Mouse (Mus musculus): ENCODE results near the gene B4galnt3.

The B4galnt3 gene

DNA sequence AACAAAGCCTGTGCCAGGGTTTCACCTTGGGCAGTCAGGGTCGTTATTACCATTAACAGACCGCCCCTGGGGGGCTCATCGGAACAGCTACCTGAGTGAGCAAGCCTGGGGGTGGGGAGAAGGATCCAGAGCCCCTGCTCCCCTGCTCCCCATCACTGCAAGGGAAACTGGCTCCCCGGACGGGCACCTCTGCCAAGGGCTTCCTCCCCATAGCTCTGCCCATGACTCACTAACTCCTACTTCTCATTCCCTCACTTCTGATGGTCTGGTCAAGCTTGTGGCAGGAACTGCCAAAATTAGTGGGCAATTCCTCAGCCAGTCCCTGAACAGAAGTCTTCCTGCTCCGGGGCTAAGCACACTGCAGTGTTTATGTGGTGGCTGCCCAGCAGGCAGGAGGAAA, 19.1 kb downstream of the B4galnt3 start:
- ATAC-seq (ENCODE audit: insufficient number of reproducible peaks, low FRiP score, low TSS enrichment), result no peak

DNA sequence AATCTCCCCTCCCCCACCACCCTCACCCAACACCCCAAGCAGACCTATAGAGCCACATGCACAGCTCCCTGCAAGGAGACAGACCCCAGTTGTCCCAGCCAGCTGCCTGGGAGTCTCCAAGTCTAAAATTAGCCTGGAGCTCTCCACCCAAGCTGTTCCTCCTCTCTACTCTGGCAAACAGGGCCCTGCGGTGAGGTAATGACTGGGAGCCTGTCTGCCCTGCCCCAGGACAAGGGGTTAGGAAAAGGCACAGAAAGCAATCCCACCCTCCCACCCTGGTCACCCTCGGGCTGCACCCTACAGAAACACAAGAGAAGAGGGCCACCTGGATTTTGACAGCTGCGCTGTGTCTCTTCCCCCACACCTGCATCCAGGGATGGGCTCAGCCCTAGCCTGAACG, 19.5 kb downstream of the B4galnt3 start:
- ATAC-seq (ENCODE audit: insufficient number of reproducible peaks, low FRiP score, low TSS enrichment), result no peak

DNA sequence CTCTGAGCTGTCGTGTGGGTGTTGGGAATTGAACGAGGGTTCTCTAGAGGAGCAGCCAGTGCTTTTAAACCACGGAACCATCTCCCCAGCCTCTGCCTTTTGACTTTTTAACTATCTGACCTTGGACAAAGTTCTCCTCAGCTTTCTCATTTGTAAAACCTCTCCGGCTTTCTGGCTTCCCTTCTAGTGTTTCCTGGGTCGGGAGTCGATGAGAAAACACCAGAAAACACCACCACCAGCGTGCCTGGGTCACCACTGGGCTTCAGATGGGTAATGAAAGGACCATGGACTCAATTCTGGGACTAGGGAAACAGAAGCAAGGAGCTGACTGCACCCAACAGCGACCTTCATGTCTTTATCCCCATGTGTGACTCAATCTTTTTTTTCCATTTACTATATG, 20.2 kb downstream of the B4galnt3 start:
- no peak for ATAC-seq (ENCODE audit: insufficient number of reproducible peaks, low FRiP score, low TSS enrichment)

DNA sequence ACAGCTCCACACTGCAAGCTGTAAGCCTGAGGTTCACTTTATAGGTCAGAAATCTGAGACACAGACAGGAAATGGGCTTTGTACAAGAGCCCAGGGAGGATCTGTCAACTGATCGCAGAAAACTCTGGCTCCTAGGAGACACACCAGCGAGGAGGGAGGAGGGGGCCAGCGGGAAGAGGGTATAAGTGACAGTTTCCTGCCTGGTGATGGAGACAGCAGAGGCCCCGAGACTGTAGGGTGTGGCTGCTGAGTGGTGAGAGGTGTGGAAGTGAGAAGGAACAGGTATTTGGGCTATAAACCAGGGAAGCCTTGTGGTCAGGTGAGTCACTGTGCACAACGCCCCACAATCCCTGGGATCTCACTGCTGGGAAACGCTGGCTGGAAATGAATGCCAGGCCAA, 30.2 kb downstream of the B4galnt3 start:
- ATAC-seq (ENCODE audit: insufficient number of reproducible peaks, low FRiP score, low TSS enrichment), result no peak

DNA sequence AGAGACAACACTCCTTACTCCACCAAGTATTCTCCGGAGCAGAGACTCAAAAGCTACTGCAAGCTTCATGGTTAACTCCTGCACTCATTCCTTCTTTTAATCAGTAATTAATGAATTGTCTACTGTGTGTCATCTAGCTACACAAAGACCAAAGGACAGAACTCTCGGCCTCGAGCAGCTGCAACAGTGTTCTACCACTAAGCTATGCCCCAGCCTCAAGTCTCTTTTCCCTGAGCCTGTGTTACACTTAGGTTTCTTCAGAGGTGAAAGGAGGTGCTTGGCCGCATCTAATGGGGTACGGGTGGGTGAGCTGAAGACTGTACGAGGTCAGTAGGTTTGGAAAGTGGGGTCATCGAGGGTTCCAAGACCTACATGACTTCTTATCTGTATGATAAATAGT, 30.8 kb downstream of the B4galnt3 start:
- no peak for ATAC-seq (ENCODE audit: insufficient number of reproducible peaks, low FRiP score, low TSS enrichment)

DNA sequence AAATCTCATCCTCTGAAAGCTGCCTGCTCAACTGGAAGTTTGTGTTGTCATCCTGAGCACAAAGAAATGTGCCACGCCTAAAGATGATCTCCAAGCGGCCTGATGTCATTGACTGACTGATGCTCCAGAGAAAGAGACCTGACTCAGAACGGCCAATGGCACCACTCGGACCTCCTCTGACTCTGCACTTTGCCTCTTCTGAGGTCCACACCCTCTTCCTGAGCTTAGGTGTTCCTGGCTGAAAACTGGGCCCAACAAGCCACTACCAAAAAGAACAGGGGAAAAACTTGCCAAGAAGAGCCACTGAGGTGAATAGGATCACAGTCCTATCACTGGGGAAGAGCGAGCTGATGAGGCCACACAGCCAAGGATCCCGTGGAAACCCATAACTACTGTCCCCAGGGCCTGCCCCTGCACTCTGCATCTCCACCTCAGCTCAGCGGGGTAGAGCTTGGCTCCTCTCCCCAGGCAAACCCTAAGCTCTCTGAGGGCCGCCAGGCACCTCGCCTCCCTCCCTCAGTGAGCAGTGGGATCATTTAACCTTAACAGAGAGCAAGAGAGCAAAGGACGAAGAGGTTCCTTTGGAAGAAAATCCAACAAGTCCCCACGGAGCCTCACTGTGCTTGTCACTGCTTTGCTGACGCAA, 31.4 kb downstream of the B4galnt3 start:
- ATAC-seq (ENCODE audit: insufficient number of reproducible peaks, low FRiP score, low TSS enrichment), result no peak

DNA sequence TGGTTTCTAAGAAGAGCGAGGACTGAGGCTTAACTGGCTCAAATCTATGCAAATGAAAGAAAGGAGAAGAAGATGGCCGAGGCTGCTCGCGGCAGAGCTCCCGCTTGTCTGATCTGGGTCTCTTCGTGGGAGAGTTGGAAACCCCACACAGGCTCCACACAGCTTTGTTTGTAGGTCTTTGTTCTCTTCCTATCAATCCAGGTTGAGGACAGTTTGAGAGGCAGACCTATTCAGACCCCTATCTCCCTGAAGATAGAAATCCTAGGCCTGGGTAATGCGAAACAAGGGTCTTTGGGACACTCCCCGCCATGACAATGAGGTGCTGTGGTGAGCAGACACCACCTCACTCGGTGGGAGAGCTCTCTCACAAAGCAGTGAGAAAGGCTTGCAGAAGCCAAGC, 34.9 kb downstream of the B4galnt3 start:
- no peak for ATAC-seq (ENCODE audit: insufficient number of reproducible peaks, low FRiP score, low TSS enrichment)

DNA sequence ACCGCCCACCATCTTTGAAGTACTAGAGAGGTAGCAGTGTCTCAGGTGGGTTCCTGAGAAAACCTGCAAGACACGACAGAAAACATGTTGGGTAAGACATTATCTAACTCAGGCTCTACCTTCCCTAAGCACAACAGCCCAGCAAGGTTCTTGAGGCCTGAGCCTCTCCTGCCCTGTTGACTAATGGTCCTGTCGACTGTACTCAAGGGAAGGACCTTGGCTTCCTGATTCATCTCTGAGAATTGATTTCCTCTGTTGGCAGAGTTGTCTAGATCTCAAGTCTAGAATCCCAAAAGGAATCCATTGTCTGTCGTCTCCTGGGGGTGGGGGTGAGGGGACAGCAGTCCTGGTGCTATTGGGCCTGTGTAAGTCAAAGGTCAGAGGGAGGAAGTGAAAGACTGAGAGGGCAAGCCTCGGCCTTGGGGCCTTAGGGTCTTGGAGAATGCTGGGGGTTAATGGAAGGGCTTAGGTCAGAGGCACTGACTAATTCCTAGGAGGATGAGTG, 37.9 kb downstream of the B4galnt3 start:
- no peak for ATAC-seq (ENCODE audit: insufficient number of reproducible peaks, low FRiP score, low TSS enrichment)

DNA sequence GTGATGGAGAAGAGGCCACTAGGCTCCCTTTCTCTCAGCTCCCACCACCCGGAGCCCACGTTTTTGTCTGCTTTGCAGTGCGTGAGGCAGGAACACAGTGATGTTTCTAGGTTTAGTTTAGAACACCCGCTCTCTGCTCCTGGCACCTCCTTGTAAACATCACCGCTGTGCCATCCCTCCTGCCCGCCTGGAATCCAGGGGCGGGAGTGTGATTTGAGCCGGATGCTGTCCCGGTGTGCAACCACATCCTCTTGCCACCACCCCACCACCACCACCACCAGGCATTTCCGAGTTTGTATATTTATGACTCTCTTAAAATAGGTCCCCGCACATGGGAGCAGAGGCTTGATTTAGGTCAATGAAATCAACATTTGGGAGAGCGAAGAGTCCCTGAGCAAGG, 38.7 kb downstream of the B4galnt3 start:
- no peak for ATAC-seq (ENCODE audit: insufficient number of reproducible peaks, low FRiP score, low TSS enrichment)

DNA sequence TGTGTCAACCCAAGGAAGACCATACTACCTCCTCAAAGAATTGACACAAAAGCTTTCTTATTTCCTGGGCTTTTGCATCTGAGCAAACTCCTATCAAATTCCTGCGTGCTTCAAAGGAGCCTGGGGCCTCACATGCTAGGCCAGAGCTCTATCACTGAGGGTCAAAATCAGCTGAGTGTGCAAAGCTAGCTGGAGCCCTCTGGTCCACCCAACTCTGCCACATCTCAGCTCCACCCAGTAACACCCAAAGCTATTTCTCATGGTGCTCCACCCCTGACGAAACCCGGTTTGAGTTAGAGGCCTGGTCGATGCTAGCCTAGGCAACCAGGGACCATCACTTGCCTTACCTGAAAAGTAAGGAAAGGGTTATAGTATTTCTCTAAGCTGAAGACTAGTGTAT, 39.2 kb downstream of the B4galnt3 start:
- ATAC-seq (ENCODE audit: insufficient number of reproducible peaks, low FRiP score, low TSS enrichment), result no peak

DNA sequence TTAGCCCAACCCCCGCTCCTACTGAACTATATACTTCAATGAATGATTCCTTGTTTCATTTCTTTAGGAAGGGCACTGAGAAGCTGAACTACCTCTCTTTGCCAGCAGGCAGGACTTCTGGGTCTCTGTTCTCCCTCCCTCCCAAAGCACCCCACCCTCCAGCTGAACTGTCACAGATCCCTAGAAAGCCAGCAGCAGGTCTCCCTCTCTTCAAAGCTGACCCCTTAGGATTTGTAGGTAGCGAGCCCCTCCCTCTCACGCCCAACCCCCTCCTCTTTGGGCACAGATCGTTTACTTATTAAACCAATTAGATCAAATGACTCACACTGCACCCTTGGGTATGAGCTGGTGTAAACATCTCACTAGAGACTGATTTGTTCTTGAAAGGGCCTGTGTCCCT, 39.7 kb downstream of the B4galnt3 start:
- ATAC-seq (ENCODE audit: insufficient number of reproducible peaks, low FRiP score, low TSS enrichment), result no peak

DNA sequence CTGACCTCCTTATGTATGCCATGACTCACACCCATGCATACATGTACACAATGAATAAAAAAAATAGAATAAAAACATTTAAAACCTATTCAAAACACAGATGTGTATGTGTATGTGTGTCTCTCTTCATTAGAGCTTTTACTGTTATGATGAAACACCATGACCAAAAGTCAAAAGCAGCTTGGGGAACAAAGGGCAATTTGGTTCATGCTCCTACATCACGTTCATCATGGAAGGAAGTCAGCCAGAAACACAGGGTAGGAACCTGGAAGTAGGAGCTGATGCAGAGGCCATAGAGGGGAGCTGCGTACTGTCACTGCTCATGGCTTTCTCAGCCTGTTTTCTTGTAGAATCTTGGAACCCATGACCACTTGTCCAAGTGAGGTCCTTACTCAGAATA, 41.6 kb downstream of the B4galnt3 start:
- no peak for ATAC-seq (ENCODE audit: insufficient number of reproducible peaks, low FRiP score, low TSS enrichment)

DNA sequence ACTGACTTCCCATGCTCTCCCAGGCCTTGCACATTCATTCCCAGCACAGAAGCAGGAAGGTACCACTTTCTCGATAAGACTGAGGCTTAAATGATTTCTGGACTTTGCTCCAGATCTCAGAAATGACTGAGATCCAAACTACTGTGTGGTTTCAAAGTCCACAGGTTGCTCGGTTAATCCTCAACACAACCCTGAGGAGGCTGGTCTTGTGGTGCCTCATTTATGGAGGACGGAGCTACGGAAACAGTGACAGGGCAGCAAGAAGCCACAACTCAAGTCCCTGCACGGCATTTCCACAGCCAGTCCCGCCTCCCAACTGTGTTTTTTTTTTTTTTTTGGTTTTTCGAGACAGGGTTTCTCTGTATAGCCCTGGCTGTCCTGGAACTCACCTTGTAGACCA, 43.3 kb downstream of the B4galnt3 start:
- no peak for ATAC-seq (ENCODE audit: insufficient number of reproducible peaks, low FRiP score, low TSS enrichment)

DNA sequence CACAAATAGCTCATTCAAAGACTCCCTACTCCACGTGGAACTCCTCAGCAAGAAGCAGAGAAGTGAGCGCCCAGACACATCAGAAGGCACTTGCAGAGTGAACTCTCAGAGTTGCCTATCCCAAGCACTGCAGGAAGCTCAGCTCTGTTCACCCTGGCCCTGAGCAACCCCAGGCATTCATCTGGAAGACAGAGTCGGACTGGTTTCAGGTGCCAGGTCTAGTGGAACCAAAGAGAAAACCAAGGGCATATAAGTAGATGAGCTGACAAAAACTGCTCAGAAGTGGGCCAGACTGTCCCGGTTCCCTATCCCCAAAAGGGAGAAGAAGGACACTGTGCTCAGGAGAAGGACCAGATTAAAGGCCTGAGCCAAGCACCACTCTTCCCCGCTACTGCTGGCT, 44.5 kb downstream of the B4galnt3 start:
- no peak for ATAC-seq (ENCODE audit: insufficient number of reproducible peaks, low FRiP score, low TSS enrichment)

DNA sequence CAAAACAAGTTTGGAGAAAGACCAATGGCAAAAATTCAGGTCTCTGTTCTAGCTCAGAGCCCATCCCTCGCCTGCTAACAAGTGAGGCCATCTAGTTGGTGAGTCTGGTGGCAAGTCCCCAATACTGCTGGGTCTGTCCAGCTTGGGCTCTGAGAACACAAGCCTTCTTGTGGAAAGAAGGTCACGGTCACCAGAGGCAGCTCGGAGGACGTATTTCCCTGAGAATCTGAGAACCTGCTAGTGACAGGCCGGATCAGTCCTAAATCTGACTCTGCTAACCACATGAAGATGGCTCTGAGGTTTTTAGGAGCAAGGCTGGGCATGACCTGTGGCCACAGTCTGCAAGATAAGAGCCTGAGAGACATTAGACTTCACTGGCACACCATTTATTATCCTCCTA, 47.7 kb downstream of the B4galnt3 start:
- ATAC-seq (ENCODE audit: insufficient number of reproducible peaks, low FRiP score, low TSS enrichment), result no peak

DNA sequence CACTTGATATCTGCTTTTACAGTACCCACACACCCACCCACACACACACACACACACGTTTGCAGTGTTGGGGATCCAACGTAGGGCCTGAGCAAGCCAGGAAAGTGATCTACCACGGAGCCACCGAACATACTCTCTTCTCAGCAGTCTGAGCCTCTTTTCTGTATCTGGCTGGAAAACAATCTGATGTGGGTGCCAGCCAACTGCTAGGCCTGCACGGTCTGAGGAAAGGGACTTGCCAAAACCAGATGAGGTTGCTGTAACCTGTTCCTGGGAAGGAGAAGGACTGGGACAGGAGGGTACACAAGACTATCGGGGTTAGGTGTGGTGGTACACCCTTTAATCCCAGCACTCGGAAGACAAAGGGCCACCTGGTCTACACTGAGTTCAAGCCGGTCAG, 51.1 kb downstream of the B4galnt3 start:
- no peak for ATAC-seq (ENCODE audit: insufficient number of reproducible peaks, low FRiP score, low TSS enrichment)

DNA sequence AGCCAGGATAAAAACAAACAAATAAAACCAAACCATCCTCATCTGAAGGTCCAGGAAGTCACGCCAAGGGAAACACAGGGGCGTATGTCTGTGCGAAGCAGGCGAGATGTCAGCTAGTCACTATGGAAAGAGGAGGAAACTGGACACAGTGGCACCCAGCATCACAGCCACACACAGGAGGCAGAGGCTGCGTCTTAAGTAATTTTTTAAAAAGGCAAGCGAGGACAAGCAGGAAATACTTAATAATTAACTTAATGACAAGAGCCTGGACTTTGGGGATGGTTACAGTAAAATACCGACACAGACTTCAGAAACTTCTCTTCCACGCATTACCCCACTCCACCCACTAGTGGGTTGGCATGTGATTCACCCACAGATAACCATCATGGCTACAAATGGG, 51.8 kb downstream of the B4galnt3 start:
- no peak for ATAC-seq (ENCODE audit: insufficient number of reproducible peaks, low FRiP score, low TSS enrichment)

DNA sequence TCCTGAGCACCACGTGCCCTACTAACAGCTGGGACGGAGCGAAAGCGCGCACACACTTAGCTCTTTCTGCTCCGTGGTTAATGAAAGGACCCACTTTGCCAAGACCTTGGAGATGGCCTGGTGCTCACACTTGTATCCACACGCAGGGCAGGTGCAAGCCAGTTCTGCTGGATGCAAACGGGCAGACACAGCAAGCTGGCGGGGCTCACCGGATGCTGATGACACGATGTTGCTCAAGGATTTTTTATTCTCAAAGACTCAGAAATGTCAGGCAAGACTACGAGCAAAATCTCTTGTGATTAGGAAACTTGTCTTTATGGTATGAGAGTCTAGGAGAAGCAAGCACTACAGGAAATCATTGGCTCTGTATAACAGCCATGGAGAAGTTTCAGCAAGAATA, 52.9 kb downstream of the B4galnt3 start:
- ATAC-seq (ENCODE audit: insufficient number of reproducible peaks, low FRiP score, low TSS enrichment), result no peak

DNA sequence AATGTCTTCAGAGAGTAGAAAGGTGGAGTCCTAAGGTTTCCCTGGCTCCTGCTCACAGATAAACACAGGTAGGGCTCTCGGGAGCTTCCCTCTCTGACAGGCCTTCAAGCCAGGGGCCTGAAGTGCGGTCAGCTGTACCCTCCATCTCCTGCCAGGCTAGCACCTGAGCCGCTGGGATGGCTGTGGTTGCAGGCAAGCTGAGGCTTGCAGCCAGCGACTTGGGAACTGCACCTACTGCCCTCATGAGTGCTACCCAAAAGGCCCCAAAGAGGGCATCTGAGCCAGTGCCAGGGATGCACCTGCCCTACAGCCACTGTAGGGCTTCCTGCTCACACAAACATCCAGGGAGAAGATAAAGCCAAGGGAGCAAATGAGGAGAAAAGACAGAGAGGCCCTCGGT, 53.9 kb downstream of the B4galnt3 start:
- ATAC-seq (ENCODE audit: insufficient number of reproducible peaks, low FRiP score, low TSS enrichment), result no peak

DNA sequence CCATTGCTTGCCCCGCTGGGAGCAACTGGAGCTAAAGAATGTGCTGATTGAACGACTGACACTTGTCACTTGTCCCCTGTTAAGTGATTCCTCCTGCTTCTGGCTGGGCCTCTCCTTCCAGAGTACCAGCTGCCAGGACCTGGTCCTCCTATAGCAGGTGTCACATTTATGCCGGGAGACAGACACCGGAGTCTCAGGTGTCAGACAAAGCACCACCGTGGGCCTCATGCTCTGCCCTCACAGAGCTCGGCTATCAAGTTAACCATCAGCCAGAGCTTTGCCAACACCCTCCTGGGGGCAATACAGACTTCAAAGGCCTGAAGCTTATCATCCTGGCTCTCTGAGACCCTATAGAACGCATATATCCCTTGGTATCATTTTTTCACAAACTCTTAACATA, 58.5 kb downstream of the B4galnt3 start:
- ATAC-seq (ENCODE audit: insufficient number of reproducible peaks, low FRiP score, low TSS enrichment), result no peak

DNA sequence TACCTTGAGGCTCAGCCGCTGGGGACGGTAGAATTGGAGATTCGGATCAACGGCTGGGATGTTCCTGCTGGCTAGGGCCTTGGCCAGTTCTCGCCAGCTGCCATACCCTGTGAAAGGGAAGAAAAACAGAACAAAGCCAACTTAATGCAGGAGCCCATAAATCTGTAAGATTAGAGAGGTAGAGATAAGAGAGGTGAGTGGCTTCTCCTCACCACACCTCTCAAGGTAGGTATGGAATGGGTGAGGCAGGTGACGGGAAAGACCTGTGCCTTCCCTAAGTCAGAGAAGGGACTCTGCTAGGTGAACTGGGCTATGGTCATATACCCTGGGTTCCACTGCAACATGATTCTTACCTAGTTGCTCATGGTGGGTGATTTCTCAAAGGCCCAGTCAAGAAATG, 61.5 kb downstream of the B4galnt3 start:
- ATAC-seq (ENCODE audit: insufficient number of reproducible peaks, low FRiP score, low TSS enrichment), result no peak

DNA sequence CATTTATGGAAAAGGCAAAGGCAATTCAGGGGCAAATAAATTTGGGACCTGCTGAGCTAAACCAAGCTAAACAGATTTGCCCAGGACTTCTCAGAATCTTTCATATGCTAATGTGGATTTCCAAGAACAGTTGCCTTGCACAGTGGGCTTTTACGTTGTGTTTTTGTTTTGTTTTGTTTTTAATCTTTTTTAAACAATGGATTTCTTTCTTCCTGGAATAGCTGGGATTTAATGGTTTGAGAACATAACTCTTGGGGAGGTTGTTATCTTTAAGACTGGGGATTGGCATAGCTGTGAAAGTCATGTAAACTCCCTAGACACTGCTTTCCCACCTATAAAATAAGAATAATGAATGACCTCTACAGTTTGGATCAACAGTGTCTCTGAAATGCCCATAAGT, 63.9 kb downstream of the B4galnt3 start:
- ATAC-seq (ENCODE audit: insufficient number of reproducible peaks, low FRiP score, low TSS enrichment), result no peak

DNA sequence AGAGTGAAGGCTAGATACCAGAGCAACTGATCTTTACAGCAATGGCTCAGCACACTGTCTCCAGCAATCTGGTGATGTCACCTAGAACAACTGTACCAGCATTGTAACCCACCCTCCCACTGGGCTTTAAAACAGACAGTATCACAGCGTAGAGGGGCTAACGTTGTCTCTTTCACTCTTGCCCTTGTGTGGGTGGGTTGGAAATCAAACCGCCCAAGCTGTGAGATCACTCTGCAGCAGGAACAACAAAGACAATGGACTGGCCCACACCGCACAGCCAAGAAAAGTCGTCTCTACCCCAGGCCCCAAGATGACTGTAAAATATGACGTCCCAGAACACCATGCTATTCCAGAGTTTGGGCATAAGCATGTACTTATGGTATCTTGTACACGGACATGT, 64.6 kb downstream of the B4galnt3 start:
- no peak for ATAC-seq (ENCODE audit: insufficient number of reproducible peaks, low FRiP score, low TSS enrichment)

Data from cerebellum, adult (tissue).